Mouse (Mus musculus) Patski (cell line): ENCODE measurements around the gene 4930426L09Rik. TPM values are rescaled to one million over a fixed set of nuclear protein-coding genes. Genes with fewer than 3 reads are reported as not detected.

Source experiments
- ATAC-seq: fragments of 100-300 bp; one replicate; pipeline ENCODE4 v1.8.0; 2021
- CTCF ChIA-PET: fragments of 350-600 bp; sonication (Branson Sonifier 250); formaldehyde crosslinking; loops from one replicate; lab custom pipeline; 2022; ENCODE audit warnings: inconsistent platforms; lab: Charles Lee
- POLR2A ChIA-PET: fragments of 350-600 bp; sonication (Branson Sonifier 250); formaldehyde crosslinking; loops from one replicate; lab custom pipeline; 2022; ENCODE audit warnings: antibody characterized with exemption, inconsistent platforms; lab: Charles Lee
- DNase-seq: peaks from one replicate; pipeline ENCODE4 v3.0.0-alpha.2; 2011; ENCODE audit warnings: low read depth, low spot score
- H3K27me3 ChIP-seq: fragments of 371-371 bp; one replicate; pipeline ENCODE4 v1.5.1; 2021
- CTCF ChIP-seq: fragments of 100-300 bp; IDR thresholded peaks from one replicate; pipeline ENCODE4 v1.5.1; 2021
- in situ Hi-C: fragments of 300-500 bp; cut with MboI; formaldehyde crosslinking; loops from 3 replicates; pipeline ENCODE4 v1.11.1; 2018; ENCODE audit warnings: low pct_unique_long_range_greater_than_20kb, mixed read lengths
- polyA plus RNA-seq: library from polyadenylated mRNA; unstranded; gene quantifications from one replicate; pipeline ENCODE4 v1.2.3, GENCODE M21; 2021

4930426L09Rik gene
- polyA plus RNA-seq, 1 experiment from 2014 or later: 0.53 TPM

DNA sequence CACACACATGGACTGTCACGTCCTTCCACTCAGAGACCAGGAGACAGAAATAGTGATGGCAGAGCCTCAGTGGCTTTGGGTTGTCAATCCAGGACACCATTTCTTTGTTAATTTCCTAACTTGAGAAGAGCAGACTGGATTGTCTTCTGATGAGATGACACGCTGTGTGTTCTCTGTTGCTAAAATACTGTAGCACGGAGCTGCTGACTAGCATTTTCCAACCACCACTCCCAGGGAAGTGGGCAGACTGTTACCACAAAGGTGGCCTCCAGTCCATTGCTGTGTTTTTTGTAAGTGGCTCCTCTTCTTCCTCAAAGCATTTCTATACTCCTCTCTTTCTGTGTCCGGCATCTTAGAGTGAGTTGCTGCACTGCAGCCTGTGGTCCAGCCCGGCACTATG is 39.6 kb upstream of the 4930426L09Rik start:
- H3K27me3 ChIP-seq: no peaks in the 10 kb centered on the region
- TF ChIP-seq CTCF: no peak
- ATAC-seq (no peak), DNase-seq (no peak)
- POLR2A ChIA-PET: no interaction called here
- CTCF ChIA-PET: no interaction called here
- in situ Hi-C loops: no loop called here

DNA sequence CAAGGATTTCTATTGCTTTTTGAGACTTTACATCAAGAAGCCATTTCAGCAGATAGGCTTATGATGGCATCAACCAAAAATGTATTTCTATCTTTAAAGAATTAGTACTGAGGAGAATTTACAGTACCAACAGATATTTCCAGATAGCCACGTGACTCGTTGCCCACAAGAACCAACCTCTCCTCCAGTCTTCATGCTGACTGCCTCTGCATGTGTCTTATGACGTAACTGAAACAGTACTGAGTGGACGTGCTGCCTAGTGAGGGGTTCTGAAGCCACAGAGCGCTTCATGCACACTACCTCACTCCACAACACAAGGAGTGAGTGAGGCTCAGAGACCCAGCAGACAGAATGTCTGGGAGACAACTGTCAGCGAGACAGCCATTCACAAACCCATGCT is 39.1 kb upstream of the 4930426L09Rik start:
- DNase-seq (no peak), ATAC-seq (no peak)
- H3K27me3 ChIP-seq: no peaks in the 10 kb centered on the region
- no peak for TF ChIP-seq CTCF
- in situ Hi-C loops: no loop called here
- CTCF ChIA-PET: no interaction called here
- POLR2A ChIA-PET: no interaction called here

GRCm38 (mm10) chr2:18959558-18959957 is 38.6 kb upstream of the 4930426L09Rik start:
- ATAC-seq: no peak
- TF ChIP-seq CTCF: no peak
- in situ Hi-C loops: no loop called here
- ChIA-PET CTCF (no interaction called here), POLR2A (no interaction called here)
- H3K27me3 ChIP-seq: no peaks in the 10 kb centered on the region
- no peak for DNase-seq

GRCm38 (mm10) chr2:18960376-18960973 is 37.7 kb upstream of the 4930426L09Rik start:
- no peak for TF ChIP-seq CTCF
- in situ Hi-C loops: no loop called here
- DNase-seq (no peak), ATAC-seq (no peak)
- no peaks in the 10 kb centered on the region for H3K27me3 ChIP-seq
- POLR2A ChIA-PET: no interaction called here
- CTCF ChIA-PET: no interaction called here

DNA sequence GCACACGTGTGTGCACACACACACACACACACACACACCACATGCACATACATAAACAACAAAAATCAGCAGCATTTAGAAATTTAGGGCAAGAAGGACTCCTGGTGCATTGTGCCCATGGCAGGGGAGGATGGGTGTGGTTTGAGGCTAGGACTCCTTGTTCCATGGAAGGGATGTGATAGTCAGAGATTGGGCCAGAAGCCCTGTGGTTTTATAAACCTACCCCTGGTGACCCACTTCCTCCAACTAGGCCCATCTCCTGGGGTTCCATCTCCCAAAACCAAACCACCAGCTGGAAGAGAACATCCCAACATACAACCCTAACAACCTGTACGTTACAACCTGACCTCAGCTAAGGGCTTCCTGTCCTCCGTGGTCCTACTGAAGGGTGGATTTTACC is 35.6 kb upstream of the 4930426L09Rik start:
- CTCF ChIA-PET: interaction anchor here (1.2 kb wide), 1 partner anchor 8 kb away, joined by 3 read pairs; no protein-coding TSS in a partner anchor
- no peak for TF ChIP-seq CTCF
- no peak for ATAC-seq
- no peaks in the 10 kb centered on the region for H3K27me3 ChIP-seq
- no peak for DNase-seq
- in situ Hi-C loops: no loop called here
- POLR2A ChIA-PET: no interaction called here

GRCm38 (mm10) chr2:18963286-18964040 is 34.7 kb upstream of the 4930426L09Rik start:
- no peaks in the 10 kb centered on the region for H3K27me3 ChIP-seq
- in situ Hi-C loops: no loop called here
- DNase-seq (no peak), ATAC-seq (no peak)
- CTCF ChIA-PET: interaction anchor here (0.6 to 1.2 kb wide), 2 partner anchors 9 kb away, joined by 3 read pairs; no protein-coding TSS in a partner anchor
- no peak for TF ChIP-seq CTCF
- POLR2A ChIA-PET: no interaction called here

- no peaks in the 10 kb centered on the region for H3K27me3 ChIP-seq
- ChIA-PET POLR2A (no interaction called here), CTCF (no interaction called here)
- DNase-seq: no peak
- ATAC-seq: peak; percentile 44
- TF ChIP-seq CTCF: no peak
- in situ Hi-C loops: no loop called here
Measured at GRCm38 (mm10) chr2:18965108-18965507, 33.0 kb upstream of the 4930426L09Rik start.

GRCm38 (mm10) chr2:18965950-18966349 is 32.2 kb upstream of the 4930426L09Rik start:
- ATAC-seq (no peak), DNase-seq (no peak)
- in situ Hi-C loops: no loop called here
- no peaks in the 10 kb centered on the region for H3K27me3 ChIP-seq
- no peak for TF ChIP-seq CTCF
- ChIA-PET CTCF (interaction anchor here (1.0 kb wide), 1 partner anchor 15 kb away, joined by 3 read pairs; no protein-coding TSS in a partner anchor), POLR2A (no interaction called here)

DNA sequence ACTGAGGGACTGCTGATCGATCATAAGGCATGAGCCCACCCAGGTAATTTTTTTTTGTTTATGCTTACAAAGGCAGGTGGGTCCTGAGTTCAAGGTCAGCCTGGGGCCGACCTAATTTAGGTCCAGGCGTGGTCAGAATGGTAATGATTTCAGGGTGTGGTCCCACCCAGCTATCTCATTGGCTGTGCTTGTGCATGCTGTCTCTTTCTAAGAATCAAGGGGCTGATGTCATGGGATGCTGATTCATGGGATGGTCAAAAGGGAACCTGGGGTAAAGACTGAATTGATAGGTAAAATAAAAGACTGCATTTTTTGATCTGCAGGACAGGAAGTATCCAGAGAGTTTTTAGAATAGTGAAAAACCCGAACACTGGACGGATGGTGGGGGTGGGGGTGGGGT is 31.6 kb upstream of the 4930426L09Rik start:
- in situ Hi-C loops: no loop called here
- ATAC-seq (no peak), DNase-seq (no peak)
- no peak for TF ChIP-seq CTCF
- CTCF ChIA-PET: interaction anchor here (1.0 kb wide), 1 partner anchor 14 kb away, joined by 3 read pairs; no protein-coding TSS in a partner anchor
- POLR2A ChIA-PET: interaction anchor here (0.5 kb wide), 1 partner anchor 18 kb away, joined by 3 read pairs; no protein-coding TSS in a partner anchor
- H3K27me3 ChIP-seq: no peaks in the 10 kb centered on the region

DNA sequence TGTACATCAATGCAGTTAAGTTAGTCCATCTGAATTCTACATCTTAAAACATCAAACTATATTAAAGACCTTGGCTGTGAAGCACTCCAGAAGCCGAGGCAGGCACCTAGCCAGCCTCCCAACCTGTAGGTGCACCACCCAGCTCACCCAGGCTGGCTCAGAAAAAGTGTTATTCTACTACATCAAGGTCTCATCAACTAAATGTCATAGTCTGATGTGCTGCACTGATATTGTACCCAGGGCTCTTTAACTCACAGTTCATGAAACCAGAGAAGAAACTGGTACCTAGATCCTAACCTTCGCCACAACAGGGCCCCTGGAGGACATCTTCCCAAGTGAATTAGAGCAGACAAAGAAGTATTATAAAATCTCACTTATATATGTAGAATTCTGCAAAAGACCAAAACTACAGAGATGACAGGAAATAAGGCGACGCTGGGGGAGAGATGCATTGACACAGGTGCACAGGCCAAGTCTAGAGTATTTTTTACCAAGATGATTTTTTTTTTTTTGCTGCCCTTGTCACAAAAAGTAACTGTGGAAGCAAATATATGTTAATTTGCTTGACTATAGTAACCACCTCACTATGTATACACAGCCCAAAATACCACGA is 30.6 kb upstream of the 4930426L09Rik start:
- ChIA-PET POLR2A (no interaction called here), CTCF (no interaction called here)
- TF ChIP-seq CTCF: no peak
- in situ Hi-C loops: no loop called here
- DNase-seq (no peak), ATAC-seq (no peak)
- H3K27me3 ChIP-seq: no peaks in the 10 kb centered on the region
